In genomic region chr17:50508055-50508774, GRCm38 (mm10) we compare ENCODE assay signal across 8 mouse cellular contexts. TPM values are rescaled to one million over a fixed set of nuclear protein-coding genes. Genes with fewer than 3 reads are reported as not detected.
DNase-seq lines count a peak whose midpoint lies in the region; TF ChIP-seq lines count a peak whose summit lies in the region.

No protein-coding gene starts in this region.

- peak overlapping the region; percentile 90 for H3K4me3 ChIP-seq in layer of hippocampus, adult 2 months
- peak overlapping the region; percentile 13; the same call in 1 of the 2 replicates for H3K4me3 ChIP-seq in embryonic fibroblast, embryonic 13.5 days (ENCODE audit: insufficient read depth, low read length)
- peak overlapping the region; percentile 93 for H3K4me3 ChIP-seq in limb, embryonic 10.5 days

- TF ChIP-seq POLR2A in embryonic fibroblast, embryonic 13.5 days (IDR thresholded peaks at IDR 0.05; ENCODE audit: low read depth, low read length): no peak

- 15% methylated on average over 18 of the region's 18 CpGs for WGBS in limb, embryonic 10.5 days

- no peak for TF ChIP-seq CTCF in layer of hippocampus, adult 2 months (conservative IDR thresholded peaks at IDR 0.05)
- TF ChIP-seq CTCF in embryonic fibroblast, embryonic 13.5 days (IDR thresholded peaks at IDR 0.05; ENCODE audit: borderline replicate concordance, insufficient read depth, low read length): no peak

- H3K36me3 ChIP-seq in limb, embryonic 10.5 days: no peaks in the 10 kb centered on the region

- H3K27me3 ChIP-seq in limb, embryonic 10.5 days (ENCODE audit: low read depth, poor library complexity, severe bottlenecking): peaks cover 7% of the 10 kb centered on the region

- H3K27ac ChIP-seq in layer of hippocampus, adult 2 months: peak overlapping the region; percentile 94
- H3K27ac ChIP-seq in embryonic fibroblast, embryonic 13.5 days (ENCODE audit: insufficient read depth, low read length): no peak overlapping the region
- peak overlapping the region; percentile 97 for H3K27ac ChIP-seq in limb, embryonic 10.5 days

- no peaks in the 10 kb centered on the region for H3K4me1 ChIP-seq in embryonic fibroblast, embryonic 13.5 days (ENCODE audit: control insufficient read depth, insufficient read depth, low read length)
- peaks cover 24% of the 10 kb centered on the region for H3K4me1 ChIP-seq in limb, embryonic 10.5 days

- H3K9me3 ChIP-seq in limb, embryonic 10.5 days (replicated peaks): no peaks in the 10 kb centered on the region

- DNase-seq in layer of hippocampus, adult 2 months (ENCODE audit: low spot score in 2 of 2): no peak
- DNase-seq in layer of hippocampus, adult 8-10 months (ENCODE audit: low spot score in 2 of 2): no peak
- DNase-seq in adrenal gland, postnatal 14 days: peak; percentile 69
- DNase-seq in limb, embryonic 10.5 days (ENCODE audit: low spot score): no peak
- peak; percentile 62 for DNase-seq in skeletal muscle tissue, adult 2 months (ENCODE audit: low read depth, low spot score)
- DNase-seq in B cell, adult 2 months: no peak
- DNase-seq in urinary bladder, postnatal 10 days (ENCODE audit: low spot score): no peak

RNA-seq across cellular contexts. Expression of gene Plcl2, which starts 1.0 kb away (rescaled TPM):
- 10 to 100 TPM; 55.1 to 58.0 TPM for total RNA-seq in layer of hippocampus, adult 2 months (2021)
- 10 to 100 TPM; 60.1 to 64.1 (median 63.2) TPM for total RNA-seq in layer of hippocampus, adult 8-10 months (2022)
- total RNA-seq in adrenal gland, postnatal 14 days (2021): 53.1 and 57.6 TPM in 2 replicates
- 2.1 and 3.5 TPM in 2 replicates for polyA plus RNA-seq in embryonic fibroblast, embryonic 13.5 days (2011; ENCODE audit: insufficient read length, low read depth, missing spikeins)
- 5.0 and 6.4 TPM in 2 replicates for polyA plus RNA-seq in limb, embryonic 10.5 days (2016; fragmentation: Nextera tagmentation; extraction: Ambion mirVana)

Comparison
In these comparisons a context has a peak if more than half of its experiments do, and no peak if none do; other contexts are left out.
1. DNase-seq: peak in adrenal gland, postnatal 14 days (single experiment) and skeletal muscle tissue, adult 2 months (single experiment); none in layer of hippocampus, adult 2 months (0 of 2), layer of hippocampus, adult 8-10 months (0 of 2), limb, embryonic 10.5 days (single experiment), B cell, adult 2 months (0 of 2) and urinary bladder, postnatal 10 days (single experiment).
2. H3K4me3 ChIP-seq: peak in every context shown above with its lines; median percentile 93 in limb, embryonic 10.5 days; 90 in layer of hippocampus, adult 2 months; 13 in embryonic fibroblast, embryonic 13.5 days.